Mouse (Mus musculus): ENCODE measurements around the gene Serpinh1.

DNA sequence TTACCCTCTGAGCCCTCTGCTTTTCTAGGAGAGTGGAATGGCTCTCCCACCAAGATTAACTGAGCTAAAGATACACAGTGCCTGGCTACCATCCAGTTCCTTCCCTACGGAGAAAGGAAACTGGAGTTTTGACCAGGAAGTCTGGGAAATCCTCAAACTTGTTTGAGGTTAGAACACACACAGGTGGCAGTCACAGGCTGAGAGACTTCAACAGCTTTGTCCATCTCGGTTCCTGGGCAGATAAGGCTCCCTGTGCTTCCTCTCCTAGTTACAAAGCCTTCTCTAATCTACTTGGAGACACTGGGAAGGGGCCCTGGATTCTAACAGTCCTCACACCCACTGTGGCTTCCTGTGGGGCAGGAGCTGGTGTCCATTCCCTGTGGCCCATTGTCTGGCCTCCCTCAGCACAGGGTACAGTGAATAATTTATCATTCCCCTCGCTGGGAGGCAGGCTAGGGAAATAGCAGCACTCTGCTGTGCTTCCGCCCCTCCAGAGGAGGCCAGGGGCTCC, 31.1 kb upstream of the Serpinh1 start:
- no peak for TF ChIP-seq CTCF (IDR thresholded peaks at IDR 0.05; ENCODE audit: insufficient read depth, low read depth, low read length)
- no peak for TF ChIP-seq POLR2A (IDR thresholded peaks at IDR 0.05; ENCODE audit: insufficient read depth, low read depth, low read length)
